Mouse (Mus musculus) CD8-positive naive resting alpha-beta T cell, adult 57 days (primary cell): Measurements from ENCODE around the gene Csn1s2a. TPM values are rescaled to one million over a fixed set of nuclear protein-coding genes. Genes with fewer than 3 reads are reported as not detected.

Source experiments
- total RNA-seq: library from RNA; stranded (reverse); gene quantifications from one replicate; pipeline ENCODE4 v1.2.4, GENCODE M21; 2023

The Csn1s2a gene
- not detected for total RNA-seq

GRCm38 (mm10) chr5:87774267-87774666 lies at the start of gene Csn1s2a:
TSS of gene Csn1s2a (plus strand) at chr5:87774567.

DNA sequence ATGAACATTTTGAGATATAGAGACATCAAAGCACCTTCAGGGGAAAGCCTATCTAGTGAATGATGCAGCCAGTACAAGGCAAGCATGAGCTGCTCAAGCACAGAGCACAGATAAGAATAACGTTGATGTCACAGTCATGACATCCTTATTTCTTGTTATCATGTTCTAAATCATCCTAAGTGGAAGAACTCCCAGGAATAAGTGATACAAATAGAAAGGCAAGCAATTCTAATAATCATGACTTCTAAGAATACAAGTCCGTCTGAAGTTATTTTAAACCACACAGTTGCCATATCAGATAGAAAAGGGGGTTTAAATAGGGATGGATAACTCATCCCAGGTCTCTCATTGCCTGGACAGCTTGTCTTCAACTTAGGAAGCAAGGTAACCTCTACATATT lies 33.4 kb downstream of the Csn1s2a start, which contains the start of gene Csn1s2b:
Gene Csn1s2b, plus strand, starts transcription at position 301 of the 400 bp plus-strand sequence.

DNA sequence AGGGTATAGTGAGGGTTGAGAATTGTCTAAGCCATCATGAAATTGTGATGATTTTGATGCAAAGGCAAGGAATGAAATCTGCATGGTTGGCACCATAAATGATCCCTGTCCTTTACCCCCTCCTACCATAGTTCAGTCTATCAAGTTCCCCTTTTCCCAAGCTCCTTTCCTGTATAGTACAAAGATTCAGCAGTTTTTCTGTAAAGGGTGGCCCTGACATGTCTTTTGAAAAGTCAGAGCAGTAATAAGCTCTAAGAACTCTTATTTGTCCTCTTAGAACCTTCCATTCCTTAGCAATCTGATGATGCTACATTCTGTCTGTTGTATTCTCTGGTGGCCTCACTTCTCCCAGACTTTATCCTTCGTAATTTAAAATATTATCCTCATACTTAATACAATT lies 51.0 kb downstream of the Csn1s2a start, which contains the start of gene Prr27:
Gene Prr27, plus strand, starts transcription at position 301 of the 400 bp plus-strand sequence.

Other genes starting within 250 kb of the Csn1s2a start
- not detected for gene Sult1b1, start 236.4 kb upstream of the Csn1s2a start, total RNA-seq
- not detected for gene Sult1d1, start 205.5 kb upstream of the Csn1s2a start, total RNA-seq
- gene Sult1e1, start 183.0 kb upstream of the Csn1s2a start, total RNA-seq, result not detected
- not detected for gene Csn1s1, start 108.4 kb upstream of the Csn1s2a start, total RNA-seq
- gene Csn2, start 74.9 kb upstream of the Csn1s2a start, total RNA-seq, result not detected
- gene Csn1s2b, start 33.5 kb downstream of the Csn1s2a start, total RNA-seq, result not detected
- not detected for gene Prr27, start 51.1 kb downstream of the Csn1s2a start, total RNA-seq
- gene Odam, start 110.5 kb downstream of the Csn1s2a start, total RNA-seq, result not detected
- not detected for gene Csn3, start 151.0 kb downstream of the Csn1s2a start, total RNA-seq
- gene 2310003L06Rik, start 194.9 kb downstream of the Csn1s2a start, total RNA-seq, result not detected
- gene Gm28434, start 194.9 kb downstream of the Csn1s2a start, total RNA-seq, result not detected
- gene Cabs1, start 204.9 kb downstream of the Csn1s2a start, total RNA-seq, result not detected
- gene Smr3a, start 228.0 kb downstream of the Csn1s2a start, total RNA-seq, result not detected